Mouse (Mus musculus) liver, adult 2 months (tissue): ENCODE measurements around the gene Trpc4. TPM values are rescaled to one million over a fixed set of nuclear protein-coding genes. Genes with fewer than 3 reads are reported as not detected.

Source experiments
- DNase-seq: peaks from one replicate; pipeline ENCODE4 v3.0.0-alpha.2; 2011; ENCODE audit warnings: low read depth, low spot score; ENCODE audit errors: extremely low read depth
- H3K27ac ChIP-seq: fragments of 200-500 bp; replicated peaks from 2 replicates; pipeline ENCODE4 v1.5.1; 2012; ENCODE audit warnings: low read depth, mild to moderate bottlenecking, control low read depth, inconsistent platforms, low read length; ENCODE audit not compliant: insufficient read depth
- H3K27me3 ChIP-seq: fragments of 200-500 bp; 2 replicates; pipeline ENCODE4 v1.6.1; 2012; ENCODE audit warnings: mild to moderate bottlenecking, moderate library complexity, low read length, inconsistent platforms; ENCODE audit not compliant: control insufficient read depth, insufficient read depth
- H3K36me3 ChIP-seq: fragments of 200-500 bp; 2 replicates; pipeline ENCODE4 v1.6.1; 2012; ENCODE audit warnings: low read length, inconsistent platforms; ENCODE audit not compliant: control insufficient read depth, insufficient read depth
- H3K4me1 ChIP-seq: fragments of 200-500 bp; 2 replicates; pipeline ENCODE4 v1.6.1; 2011; ENCODE audit warnings: low read length; ENCODE audit not compliant: control insufficient read depth, insufficient read depth
- H3K4me3 ChIP-seq: fragments of 200-500 bp; 2 replicates; pipeline ENCODE4 v1.5.1; 2011; ENCODE audit warnings: low read depth, mild to moderate bottlenecking, control low read depth, low read length, moderate library complexity; ENCODE audit not compliant: insufficient read depth
- H3K79me2 ChIP-seq: fragments of 200-500 bp; 2 replicates; pipeline ENCODE4 v1.6.1; 2012; ENCODE audit warnings: inconsistent platforms, mild to moderate bottlenecking, low read length, moderate library complexity; ENCODE audit not compliant: control insufficient read depth, insufficient read depth
- H3K9ac ChIP-seq: fragments of 200-500 bp; 2 replicates; pipeline ENCODE4 v1.6.1; 2012; ENCODE audit warnings: low read depth, mild to moderate bottlenecking, control low read depth, inconsistent platforms, low read length
- CTCF ChIP-seq: fragments of 200-500 bp; IDR thresholded peaks from 2 replicates; pipeline ENCODE4 v1.5.1; 2011; ENCODE audit warnings: low read depth, low read length, control low read depth
- POLR2A ChIP-seq: fragments of 200-500 bp; IDR thresholded peaks from 2 replicates; pipeline ENCODE4 v1.6.1; 2011; ENCODE audit warnings: low read length, control low read depth; ENCODE audit not compliant: insufficient read depth; ENCODE audit errors: extremely low read depth
- WGBS: fragments of 180-500 bp; shearing (Covaris S2); methylation state at CpG from one replicate; pipeline ENCODE4 v1.1.7; 2018; 5-methylcytosine and 5-hydroxymethylcytosine counted together
- polyA plus RNA-seq: library from polyadenylated mRNA; depleted of rRNA; stranded (reverse); fragments of >200 nt; gene quantifications from 2 replicates; pipeline ENCODE4 v1.2.3, GENCODE M21; 2012
- total RNA-seq: library from RNA; depleted of rRNA; stranded (reverse); fragments of >200 nt; gene quantifications from 2 replicates; pipeline ENCODE4 v1.2.3, GENCODE M21; 2014

Trpc4 gene
- total and polyA plus RNA-seq, 2 experiments: not detected

GRCm38 (mm10) chr3:54274651-54275050, 118.8 kb downstream of the Trpc4 start:
- H3K9ac ChIP-seq: no peak overlapping the region
- H3K36me3 ChIP-seq: no peaks in the 10 kb centered on the region
- no peak for TF ChIP-seq CTCF
- no peak for TF ChIP-seq POLR2A
- no peak overlapping the region for H3K4me3 ChIP-seq
- H3K4me1 ChIP-seq: no peaks in the 10 kb centered on the region
- H3K79me2 ChIP-seq: no peaks in the 10 kb centered on the region
- H3K27me3 ChIP-seq: no peaks in the 10 kb centered on the region
- 71% methylated on average over 7 of the region's 7 CpGs for WGBS
- H3K27ac ChIP-seq: no peak overlapping the region
- no peak for DNase-seq

- 66% methylated on average over 3 of the region's 3 CpGs for WGBS
- no peak overlapping the region for H3K4me3 ChIP-seq
- no peaks in the 10 kb centered on the region for H3K27me3 ChIP-seq
- no peaks in the 10 kb centered on the region for H3K79me2 ChIP-seq
- TF ChIP-seq POLR2A (no peak), CTCF (no peak)
- H3K4me1 ChIP-seq: no peaks in the 10 kb centered on the region
- no peak for DNase-seq
- H3K9ac ChIP-seq: no peak overlapping the region
- no peaks in the 10 kb centered on the region for H3K36me3 ChIP-seq
- no peak overlapping the region for H3K27ac ChIP-seq
These were observed 133.9 kb downstream of the Trpc4 start for GRCm38 (mm10) chr3:54289731-54290130.

GRCm38 (mm10) chr3:54310604-54311003, 154.8 kb downstream of the Trpc4 start:
- Histone ChIP-seq H3K9ac (no peak overlapping the region), H3K79me2 (no peaks in the 10 kb centered on the region), H3K36me3 (no peaks in the 10 kb centered on the region), H3K27ac (no peak overlapping the region), H3K4me3 (no peak overlapping the region), H3K27me3 (no peaks in the 10 kb centered on the region), H3K4me1 (no peaks in the 10 kb centered on the region)
- no peak for DNase-seq
- TF ChIP-seq CTCF: no peak
- no peak for TF ChIP-seq POLR2A
- WGBS: 70% methylated on average over 5 of the region's 5 CpGs

- no peaks in the 10 kb centered on the region for H3K36me3 ChIP-seq
- TF ChIP-seq POLR2A: no peak
- TF ChIP-seq CTCF: no peak
- H3K4me1 ChIP-seq: no peaks in the 10 kb centered on the region
- no peaks in the 10 kb centered on the region for H3K79me2 ChIP-seq
- no peak for DNase-seq
- H3K4me3 ChIP-seq: no peak overlapping the region
- WGBS: 84% methylated on average over 2 of the region's 2 CpGs
- H3K27ac ChIP-seq: no peak overlapping the region
- no peak overlapping the region for H3K9ac ChIP-seq
- no peaks in the 10 kb centered on the region for H3K27me3 ChIP-seq
These were observed 158.2 kb downstream of the Trpc4 start for GRCm38 (mm10) chr3:54314055-54314454.

GRCm38 (mm10) chr3:54352891-54353652, 197.2 kb downstream of the Trpc4 start:
- WGBS: 26% methylated on average over 9 of the region's 9 CpGs
- DNase-seq: peak; percentile 22

GRCm38 (mm10) chr3:54357561-54357960, 201.7 kb downstream of the Trpc4 start:
- H3K27ac ChIP-seq: no peak overlapping the region
- no peaks in the 10 kb centered on the region for H3K4me1 ChIP-seq
- no peaks in the 10 kb centered on the region for H3K36me3 ChIP-seq
- 66% methylated on average over 3 of the region's 3 CpGs for WGBS
- TF ChIP-seq POLR2A (no peak), CTCF (peak; percentile 38; the same call in 1 of the 2 replicates)
- no peak overlapping the region for H3K9ac ChIP-seq
- no peak overlapping the region for H3K4me3 ChIP-seq
- no peaks in the 10 kb centered on the region for H3K27me3 ChIP-seq
- no peaks in the 10 kb centered on the region for H3K79me2 ChIP-seq
- peak; percentile 29 for DNase-seq

More at GRCm38 (mm10) chr3:54352891-54353652, 197.2 kb downstream of the Trpc4 start:
- Histone ChIP-seq H3K4me1 (no peaks in the 10 kb centered on the region), H3K4me3 (no peak overlapping the region), H3K27me3 (no peaks in the 10 kb centered on the region), H3K9ac (no peak overlapping the region), H3K36me3 (no peaks in the 10 kb centered on the region), H3K79me2 (no peaks in the 10 kb centered on the region), H3K27ac (no peak overlapping the region)
- no peak for TF ChIP-seq POLR2A
- TF ChIP-seq CTCF: peak; percentile 91
